Mouse (Mus musculus) stomach, embryonic 15.5 days (tissue): Measurements from ENCODE around the gene Apon. TPM values are rescaled to one million over a fixed set of nuclear protein-coding genes. Genes with fewer than 3 reads are reported as not detected.
"Not testable (repeated sequence)": the region's sequence is repeated elsewhere in the genome, so short reads cannot be mapped to it uniquely, and the experiment has no call there.

Experiments
- ATAC-seq: fragments of 200-750 bp; cut with Nextera tagmentation; 2 replicates; pipeline ENCODE4 v1.8.0; 2017; ENCODE audit warnings: low read depth, moderate number of reproducible peaks, moderate TSS enrichment; ENCODE audit not compliant: insufficient read depth, low FRiP score
- H3K27ac ChIP-seq: fragments of 300-500 bp; sonication (generic); 2 replicates; pipeline ENCODE4 v1.5.1; 2015; ENCODE audit warnings: mild to moderate bottlenecking, inconsistent platforms
- H3K27me3 ChIP-seq: fragments of 300-500 bp; sonication (generic); replicated peaks from 2 replicates; pipeline ENCODE4 v1.6.1; 2015; ENCODE audit warnings: inconsistent platforms
- H3K36me3 ChIP-seq: fragments of 300-500 bp; sonication (generic); 2 replicates; pipeline ENCODE4 v1.6.1; 2015; ENCODE audit warnings: inconsistent platforms
- H3K4me1 ChIP-seq: fragments of 300-500 bp; sonication (generic); 2 replicates; pipeline ENCODE4 v1.6.1; 2015; ENCODE audit warnings: inconsistent platforms
- H3K4me2 ChIP-seq: fragments of 300-500 bp; sonication (generic); 2 replicates; pipeline ENCODE4 v1.6.1; 2015; ENCODE audit warnings: mild to moderate bottlenecking, inconsistent platforms
- H3K4me3 ChIP-seq: fragments of 300-500 bp; sonication (generic); replicated peaks from 2 replicates; pipeline ENCODE4 v1.5.1; 2015; ENCODE audit warnings: inconsistent platforms
- H3K9ac ChIP-seq: fragments of 300-500 bp; sonication (generic); 2 replicates; pipeline ENCODE4 v1.6.1; 2015; ENCODE audit warnings: inconsistent platforms
- H3K9me3 ChIP-seq: fragments of 300-500 bp; sonication (generic); 2 replicates; pipeline ENCODE4 v1.6.1; 2016; ENCODE audit warnings: inconsistent platforms
- whole genome bisulfite sequencing: fragments of 180-500 bp; shearing (Covaris S2); methylation state at CpG from one replicate; pipeline ENCODE4 v1.1.7; 2015; 5-methylcytosine and 5-hydroxymethylcytosine counted together
- polyA plus RNA-seq: library from polyadenylated mRNA; unstranded; fragments of >200 nt; fragmentation: Nextera tagmentation; extraction: Ambion mirVana; gene quantifications from 2 replicates; pipeline ENCODE4 v1.2.1, GENCODE M21; 2015

Apon gene
- polyA plus RNA-seq, result 0.24 and 0.55 TPM in 2 replicates

GRCm38 (mm10) chr10:128253677-128254255, at the start of gene Apon:
TSS of gene Apon (plus strand) at chr10:128254096.
- Histone ChIP-seq H3K27ac (no peak within 1 kb of the TSS), H3K4me2 (no peak within 1 kb of the TSS), H3K9ac (no peak within 1 kb of the TSS), H3K4me1 (no peaks in the 10 kb centered on the region), H3K36me3 (peaks cover 24% of the 10 kb centered on the region), H3K9me3 (no peaks in the 10 kb centered on the region), H3K27me3 (no peaks in the 10 kb centered on the region), H3K4me3 (no peak within 1 kb of the TSS)
- WGBS, result 76% methylated on average over 4 of the region's 4 CpGs
- no peak for ATAC-seq

GRCm38 (mm10) chr10:128204941-128205340, 49.0 kb upstream of the Apon start:
- Histone ChIP-seq H3K4me1 (no peaks in the 10 kb centered on the region), H3K36me3 (0 out of 2 replicates have a peak, but pooled peaks cover 2% of the 10 kb centered on the region), H3K27me3 (no peaks in the 10 kb centered on the region), H3K4me3 (no peak overlapping the region), H3K9ac (no peak overlapping the region), H3K27ac (no peak overlapping the region), H3K9me3 (no peaks in the 10 kb centered on the region), H3K4me2 (no peak overlapping the region)
- ATAC-seq, result no peak
- WGBS, result 79% methylated on average over 15 of the region's 15 CpGs

DNA sequence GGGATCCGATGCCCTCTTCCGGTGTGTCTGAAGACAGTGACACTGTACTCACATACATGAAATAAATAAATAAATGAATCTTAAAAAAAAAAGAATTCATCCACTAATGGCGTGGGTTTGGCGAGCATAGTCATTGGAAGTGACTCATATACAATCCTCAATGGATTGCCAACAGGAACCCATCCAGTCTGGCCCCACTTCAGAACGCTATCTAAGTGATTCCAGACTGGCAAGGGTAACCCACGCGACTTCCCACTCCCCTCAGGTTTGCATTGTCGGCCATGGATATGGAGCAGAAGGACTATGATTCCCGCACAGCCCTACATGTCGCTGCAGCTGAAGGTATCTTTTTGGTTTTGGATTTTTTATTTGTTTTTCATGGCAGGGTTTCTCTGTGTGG, 45.6 kb upstream of the Apon start:
- Histone ChIP-seq H3K9ac (no peak overlapping the region), H3K27me3 (no peaks in the 10 kb centered on the region), H3K27ac (no peak overlapping the region), H3K36me3 (0 out of 2 replicates have a peak, but pooled peaks cover 2% of the 10 kb centered on the region), H3K4me1 (peaks cover 15% of the 10 kb centered on the region), H3K4me3 (no peak overlapping the region), H3K9me3 (no peaks in the 10 kb centered on the region), H3K4me2 (no peak overlapping the region)
- ATAC-seq, result no peak
- 92% methylated on average over 10 of the region's 10 CpGs for whole genome bisulfite sequencing

DNA sequence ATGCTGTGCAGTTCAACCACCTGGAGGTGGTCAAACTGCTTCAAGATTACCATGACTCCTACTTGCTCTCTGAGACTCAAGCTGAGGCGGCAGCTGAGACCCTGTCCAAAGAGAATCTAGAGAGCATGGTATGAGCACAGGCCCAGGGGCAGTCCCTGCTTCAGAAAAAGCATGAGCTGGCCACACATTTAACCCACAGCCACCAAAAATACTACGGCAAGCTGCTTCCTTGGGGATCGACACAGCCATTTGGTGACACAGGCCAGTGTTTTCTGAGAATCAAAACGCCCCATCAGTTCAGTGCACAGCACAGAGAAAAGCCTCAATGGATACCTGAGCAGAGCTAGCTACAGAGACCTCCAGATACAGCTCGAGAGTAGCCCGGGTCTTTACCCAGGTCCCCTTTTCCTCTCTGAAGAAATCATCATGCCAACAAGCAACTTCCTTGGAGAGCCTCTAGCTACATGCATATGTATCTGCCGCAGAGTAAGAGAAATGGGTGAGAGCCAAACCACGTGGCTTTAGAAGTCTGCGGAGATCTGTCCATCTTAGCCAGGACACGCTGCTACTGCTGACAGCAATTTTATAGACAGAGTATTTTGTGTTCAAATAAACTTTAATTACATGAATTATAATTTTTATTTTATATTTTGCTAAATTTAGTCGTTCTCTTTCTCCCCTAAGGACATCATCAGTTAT, 44.4 kb upstream of the Apon start:
- Histone ChIP-seq H3K9me3 (no peaks in the 10 kb centered on the region), H3K36me3 (0 out of 2 replicates have a peak, but pooled peaks cover 2% of the 10 kb centered on the region), H3K4me3 (no peak overlapping the region), H3K27ac (no peak overlapping the region), H3K9ac (no peak overlapping the region), H3K27me3 (no peaks in the 10 kb centered on the region), H3K4me1 (peaks cover 15% of the 10 kb centered on the region), H3K4me2 (no peak overlapping the region)
- WGBS, result 90% methylated on average over 11 of the region's 11 CpGs
- ATAC-seq, result no peak

DNA sequence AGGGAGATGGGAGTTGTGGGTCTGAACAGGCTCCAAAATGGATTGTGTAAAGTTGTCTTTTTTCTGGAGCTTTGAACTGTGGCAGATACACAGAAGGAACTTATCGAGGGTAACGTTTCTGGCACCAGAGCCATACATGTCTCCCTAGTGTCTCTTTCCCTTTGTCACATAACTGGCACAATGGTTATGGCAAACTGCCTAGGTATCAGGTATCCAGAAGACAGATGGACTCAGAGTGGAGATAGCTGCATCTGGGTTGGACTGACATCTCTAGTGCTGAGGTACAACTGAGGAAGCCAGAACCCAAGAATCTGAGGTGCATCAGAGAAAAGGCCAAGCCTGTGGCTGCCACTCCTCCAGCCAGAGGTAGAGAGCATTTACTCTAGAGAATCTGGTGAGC, 43.8 kb upstream of the Apon start:
- no peak for ATAC-seq
- Histone ChIP-seq H3K4me3 (no peak overlapping the region), H3K9me3 (no peaks in the 10 kb centered on the region), H3K4me1 (peaks cover 15% of the 10 kb centered on the region), H3K27me3 (no peaks in the 10 kb centered on the region), H3K36me3 (0 out of 2 replicates have a peak, but pooled peaks cover 2% of the 10 kb centered on the region), H3K9ac (no peak overlapping the region), H3K27ac (no peak overlapping the region), H3K4me2 (no peak overlapping the region)
- WGBS, result 90% methylated on average over 2 of the region's 2 CpGs

DNA sequence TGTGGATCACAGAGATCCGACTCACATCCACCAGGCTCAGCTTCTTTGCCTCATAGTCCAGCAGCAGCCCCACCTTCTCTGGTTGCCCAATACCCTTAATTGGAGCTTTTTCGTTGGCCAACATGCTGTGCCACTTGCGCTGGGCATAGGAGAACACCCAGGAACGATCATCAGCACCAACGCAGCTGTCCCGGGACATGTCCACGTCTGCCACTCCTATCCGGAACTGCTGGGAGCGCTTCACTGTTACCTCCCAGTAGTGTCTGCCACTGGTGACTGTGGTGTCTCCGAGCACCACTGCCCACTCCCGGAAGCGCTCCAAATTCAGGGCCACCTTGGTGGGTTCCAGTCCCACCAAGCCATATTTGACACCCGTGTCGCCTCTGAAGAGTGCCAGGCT, 42.9 kb upstream of the Apon start:
- Histone ChIP-seq H3K36me3 (0 out of 2 replicates have a peak, but pooled peaks cover 2% of the 10 kb centered on the region), H3K9me3 (no peaks in the 10 kb centered on the region), H3K27ac (no peak overlapping the region), H3K4me2 (peak overlapping the region; percentile 85), H3K9ac (peak overlapping the region; percentile 60), H3K27me3 (no peaks in the 10 kb centered on the region), H3K4me3 (peak overlapping the region; percentile 72), H3K4me1 (peaks cover 15% of the 10 kb centered on the region)
- 20% methylated on average over 14 of the region's 14 CpGs for WGBS
- ATAC-seq, result no peak

DNA sequence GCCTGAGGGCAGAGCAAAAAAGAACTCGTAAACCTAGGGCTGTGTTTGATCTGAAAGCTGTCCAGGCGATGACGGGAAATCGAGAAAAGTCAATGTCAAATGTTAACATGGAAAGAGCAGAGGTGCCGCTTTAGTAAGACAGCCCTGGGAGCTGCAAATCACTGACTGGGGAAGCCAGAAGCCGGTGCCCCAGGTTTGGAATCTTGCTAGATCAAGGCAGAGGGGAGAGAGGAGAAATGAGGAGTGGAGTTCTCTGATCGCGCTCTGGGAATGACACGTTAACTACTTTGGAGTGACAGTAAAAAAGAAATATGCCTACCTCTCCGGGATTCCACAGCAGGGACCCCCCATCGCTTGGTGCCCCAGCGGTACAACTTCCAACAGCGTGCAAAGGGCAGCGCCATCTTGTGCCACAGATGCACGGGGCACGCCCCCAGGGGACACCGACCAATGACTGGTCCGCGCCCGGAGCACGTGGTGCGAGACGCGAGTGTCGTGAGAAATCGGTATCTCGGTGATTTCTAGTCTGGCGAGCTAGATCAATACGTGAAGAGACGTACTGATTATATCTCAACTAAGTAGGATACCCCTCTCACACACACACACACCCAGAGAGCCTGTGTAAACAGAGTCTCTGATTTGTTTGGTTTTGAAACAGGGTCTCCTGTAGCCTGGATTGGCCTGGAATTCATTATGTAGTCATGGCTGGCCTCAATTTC, 42.3 kb upstream of the Apon start, which contains the start of gene Spryd4:
TSS of gene Spryd4 (minus strand) at position 418 of the 719 bp plus-strand sequence.
- ATAC-seq, result peak; percentile 91
- under 1% methylated on average over 30 of the region's 30 CpGs for WGBS
- no peaks in the 10 kb centered on the region for H3K27me3 ChIP-seq

GRCm38 (mm10) chr10:128212148-128212547, 41.7 kb upstream of the Apon start:
- H3K9me3 ChIP-seq, result no peaks in the 10 kb centered on the region
- peaks cover 15% of the 10 kb centered on the region for H3K4me1 ChIP-seq
- H3K36me3 ChIP-seq, result 0 out of 2 replicates have a peak, but pooled peaks cover 2% of the 10 kb centered on the region
- H3K4me3 ChIP-seq, result peak overlapping the region; percentile 72
- no peak for ATAC-seq
- WGBS, result 49% methylated on average over 6 of the region's 6 CpGs
- H3K27me3 ChIP-seq, result no peaks in the 10 kb centered on the region
- H3K4me2 ChIP-seq, result peak overlapping the region; percentile 85
- no peak overlapping the region for H3K9ac ChIP-seq
- peak overlapping the region; percentile 57; the same call in 1 of the 2 replicates for H3K27ac ChIP-seq

More for the DNA sequence above, 42.3 kb upstream of the Apon start, which contains the start of gene Spryd4:
- peak within 1 kb of the TSS; percentile 57; the same call in 1 of the 2 replicates for H3K27ac ChIP-seq
- peak within 1 kb of the TSS; percentile 85 for H3K4me2 ChIP-seq
- no peaks in the 10 kb centered on the region for H3K9me3 ChIP-seq
- H3K9ac ChIP-seq, result peak within 1 kb of the TSS; percentile 60
- 0 out of 2 replicates have a peak, but pooled peaks cover 2% of the 10 kb centered on the region for H3K36me3 ChIP-seq
- H3K4me1 ChIP-seq, result peaks cover 15% of the 10 kb centered on the region
- H3K4me3 ChIP-seq, result peak within 1 kb of the TSS; percentile 72

GRCm38 (mm10) chr10:128212871-128213323, 41.0 kb upstream of the Apon start:
- Histone ChIP-seq H3K27ac (no peak overlapping the region), H3K4me1 (peaks cover 15% of the 10 kb centered on the region), H3K4me2 (peak overlapping the region; percentile 80), H3K4me3 (peak overlapping the region; percentile 37), H3K9ac (no peak overlapping the region), H3K27me3 (no peaks in the 10 kb centered on the region), H3K36me3 (0 out of 2 replicates have a peak, but pooled peaks cover 2% of the 10 kb centered on the region), H3K9me3 (no peaks in the 10 kb centered on the region)
- ATAC-seq, result no peak; the same call in 1 of the 2 replicates
- 1% methylated on average over 18 of the region's 18 CpGs for WGBS

GRCm38 (mm10) chr10:128214112-128214511, 39.8 kb upstream of the Apon start:
- not testable (repeated sequence) for H3K27ac ChIP-seq, H3K9me3 ChIP-seq, H3K4me3 ChIP-seq, ATAC-seq, H3K4me2 ChIP-seq, H3K36me3 ChIP-seq, H3K9ac ChIP-seq, H3K27me3 ChIP-seq
- peaks cover 15% of the 10 kb centered on the region for H3K4me1 ChIP-seq
- WGBS, result 90% methylated on average over 4 of the region's 4 CpGs

DNA sequence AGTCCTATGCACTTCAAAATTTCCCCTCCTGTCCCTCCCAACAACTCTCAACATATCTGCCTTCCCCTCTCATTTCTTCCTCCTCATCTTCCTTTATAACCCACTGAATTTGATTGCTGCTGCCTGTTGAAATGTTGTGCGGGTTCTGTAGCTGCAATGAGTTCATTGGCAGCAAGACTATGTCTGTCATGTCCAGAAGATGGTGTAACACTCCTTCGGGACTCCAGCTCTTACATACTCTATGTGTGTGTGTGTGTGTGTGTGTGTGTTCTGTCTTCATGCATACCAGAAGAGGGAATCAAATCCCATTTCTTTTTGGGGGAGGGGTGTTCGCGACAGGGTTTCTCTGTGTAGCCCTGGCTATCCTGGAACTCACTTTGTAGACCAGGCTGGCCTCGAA, 38.9 kb upstream of the Apon start:
- H3K9ac ChIP-seq, result no peak overlapping the region
- no peak overlapping the region for H3K4me3 ChIP-seq
- peaks cover 15% of the 10 kb centered on the region for H3K4me1 ChIP-seq
- no peaks in the 10 kb centered on the region for H3K27me3 ChIP-seq
- H3K4me2 ChIP-seq, result no peak overlapping the region
- H3K27ac ChIP-seq, result no peak overlapping the region
- H3K9me3 ChIP-seq, result no peaks in the 10 kb centered on the region
- no peaks in the 10 kb centered on the region for H3K36me3 ChIP-seq
- WGBS, result 81% methylated on average over 5 of the region's 5 CpGs
- ATAC-seq, result no peak
